Mouse (Mus musculus): ENCODE measurements around the gene Gm14085. TPM values are rescaled to one million over a fixed set of nuclear protein-coding genes. Genes with fewer than 3 reads are reported as not detected.
"Not testable (repeated sequence)": the region's sequence is repeated elsewhere in the genome, so short reads cannot be mapped to it uniquely, and the experiment has no call there.

The Gm14085 gene
- under 1 TPM; 0.14 to 0.19 TPM for total RNA-seq (2021)
- long read RNA-seq, experiment 1: 0 reads
- long read RNA-seq, experiment 2: 0 reads

GRCm38 (mm10) chr2:122484641-122485040, at the start of gene Gm14085:
Gene Gm14085 (plus strand): TSS chr2:122484941.
- no peak for DNase-seq (ENCODE audit: low spot score)

- not testable (repeated sequence) for DNase-seq (ENCODE audit: low spot score)
These were observed 45.8 kb upstream of the Gm14085 start for GRCm38 (mm10) chr2:122438706-122439482.

GRCm38 (mm10) chr2:122440521-122440920, 44.2 kb upstream of the Gm14085 start:
- peak; percentile 5 for DNase-seq (ENCODE audit: low spot score)

GRCm38 (mm10) chr2:122441000-122441933, 43.5 kb upstream of the Gm14085 start:
- DNase-seq (ENCODE audit: low spot score): no peak

- no peak for DNase-seq (ENCODE audit: low spot score)
These were observed 34.4 kb upstream of the Gm14085 start for GRCm38 (mm10) chr2:122450351-122450750.

GRCm38 (mm10) chr2:122452426-122452825, 32.3 kb upstream of the Gm14085 start:
- DNase-seq (ENCODE audit: low spot score): no peak

- no peak for DNase-seq (ENCODE audit: low spot score)
These were observed 17.8 kb upstream of the Gm14085 start for GRCm38 (mm10) chr2:122466901-122467300.

GRCm38 (mm10) chr2:122467351-122468013, 17.3 kb upstream of the Gm14085 start:
- peak; percentile 94 for DNase-seq (ENCODE audit: low spot score)

- DNase-seq (ENCODE audit: low spot score): no peak
These were observed 15.5 kb upstream of the Gm14085 start for GRCm38 (mm10) chr2:122469221-122469620.

GRCm38 (mm10) chr2:122476585-122476984, 8.2 kb upstream of the Gm14085 start:
- no peak for DNase-seq (ENCODE audit: low spot score)

- DNase-seq (ENCODE audit: low spot score): not testable (repeated sequence)
These were observed 954 bp upstream of the Gm14085 start for GRCm38 (mm10) chr2:122483787-122484186.

GRCm38 (mm10) chr2:122485654-122486053, 913 bp downstream of the Gm14085 start:
- not testable (repeated sequence) for DNase-seq (ENCODE audit: low spot score)

- DNase-seq (ENCODE audit: low spot score): not testable (repeated sequence)
These were observed 1.4 kb downstream of the Gm14085 start for GRCm38 (mm10) chr2:122486122-122486521.

GRCm38 (mm10) chr2:122486674-122487073, 1.9 kb downstream of the Gm14085 start:
- DNase-seq (ENCODE audit: low spot score): no peak

- DNase-seq (ENCODE audit: low spot score): not testable (repeated sequence)
These were observed 45.0 kb downstream of the Gm14085 start for GRCm38 (mm10) chr2:122529696-122530095.

GRCm38 (mm10) chr2:122531290-122531689, 46.5 kb downstream of the Gm14085 start:
- no peak for DNase-seq (ENCODE audit: low spot score)

- DNase-seq (ENCODE audit: low spot score): no peak
These were observed 47.0 kb downstream of the Gm14085 start for GRCm38 (mm10) chr2:122531726-122532125.

- no peak for DNase-seq (ENCODE audit: low spot score)
These were observed 47.5 kb downstream of the Gm14085 start for GRCm38 (mm10) chr2:122532136-122532801.

GRCm38 (mm10) chr2:122532802-122533186, 48.1 kb downstream of the Gm14085 start:
- DNase-seq (ENCODE audit: low spot score): no peak

- no peak for DNase-seq (ENCODE audit: low spot score)
These were observed 48.6 kb downstream of the Gm14085 start for GRCm38 (mm10) chr2:122533378-122533777.

- DNase-seq (ENCODE audit: low spot score): no peak
These were observed 49.9 kb downstream of the Gm14085 start for GRCm38 (mm10) chr2:122534671-122535070.

Measured in gastrocnemius, adult 18-20 months (tissue).